Mouse (Mus musculus) embryonic facial prominence, embryonic 10.5 days (tissue): ENCODE measurements at regions not wholly inside any gene's neighbourhood (a gene's known extent, or its start where the extent isn't known, plus 50 kb on each side); places are given as distances from the start of the nearest gene placed in this dataset.

Experiments
- DNase-seq: peaks from one replicate; pipeline ENCODE4 v3.0.0-alpha.2; 2017; ENCODE audit warnings: low spot score
- H3K27ac ChIP-seq: fragments of 300-500 bp; sonication (generic); replicated peaks from 2 replicates; pipeline ENCODE4 v1.5.1; 2016; ENCODE audit warnings: mild to moderate bottlenecking
- H3K27me3 ChIP-seq: fragments of 300-500 bp; sonication (generic); replicated peaks from 2 replicates; pipeline ENCODE4 v1.6.1; 2016; ENCODE audit warnings: low read depth, mild to moderate bottlenecking; ENCODE audit not compliant: poor library complexity, severe bottlenecking
- H3K36me3 ChIP-seq: fragments of 300-500 bp; sonication (generic); replicated peaks from 2 replicates; pipeline ENCODE4 v1.6.1; 2016; ENCODE audit warnings: mild to moderate bottlenecking, moderate library complexity
- H3K4me1 ChIP-seq: fragments of 300-500 bp; sonication (generic); 2 replicates; pipeline ENCODE4 v1.6.1; 2016
- H3K4me3 ChIP-seq: fragments of 300-500 bp; sonication (generic); 2 replicates; pipeline ENCODE4 v1.5.1; 2016; ENCODE audit warnings: mild to moderate bottlenecking, moderate library complexity
- H3K9me3 ChIP-seq: fragments of 300-500 bp; sonication (generic); 2 replicates; pipeline ENCODE4 v1.6.1; 2016; ENCODE audit warnings: mild to moderate bottlenecking
- WGBS: fragments of 180-500 bp; shearing (Covaris S2); methylation state at CpG from one replicate; pipeline ENCODE4 v1.1.7; 2016; 5-methylcytosine and 5-hydroxymethylcytosine counted together

DNA sequence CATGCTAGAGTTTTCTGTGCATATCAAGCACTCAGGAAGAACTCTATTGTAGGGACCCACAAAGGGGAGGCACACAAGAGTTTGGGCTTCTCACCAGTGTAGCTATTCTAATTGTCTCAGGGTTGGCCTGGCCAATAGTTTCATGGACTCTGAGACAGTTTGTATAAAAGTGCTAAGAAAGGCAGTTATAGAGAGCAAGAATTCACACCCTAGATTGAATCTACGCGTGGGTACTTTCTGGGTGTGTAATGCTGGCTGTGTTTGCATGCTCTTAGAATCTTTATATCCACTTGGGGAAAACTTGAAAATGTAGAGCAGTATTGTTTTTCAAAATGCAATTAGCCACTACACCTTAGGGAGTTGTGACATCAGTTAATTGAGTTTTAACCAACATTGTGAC, 50.8 kb upstream of the Frem1 start:
- 95% methylated on average over 2 of the region's 2 CpGs for WGBS
- no peak overlapping the region; the same call in 1 of the 2 replicates for H3K27ac ChIP-seq
- H3K27me3 ChIP-seq: no peaks in the 10 kb centered on the region

DNA sequence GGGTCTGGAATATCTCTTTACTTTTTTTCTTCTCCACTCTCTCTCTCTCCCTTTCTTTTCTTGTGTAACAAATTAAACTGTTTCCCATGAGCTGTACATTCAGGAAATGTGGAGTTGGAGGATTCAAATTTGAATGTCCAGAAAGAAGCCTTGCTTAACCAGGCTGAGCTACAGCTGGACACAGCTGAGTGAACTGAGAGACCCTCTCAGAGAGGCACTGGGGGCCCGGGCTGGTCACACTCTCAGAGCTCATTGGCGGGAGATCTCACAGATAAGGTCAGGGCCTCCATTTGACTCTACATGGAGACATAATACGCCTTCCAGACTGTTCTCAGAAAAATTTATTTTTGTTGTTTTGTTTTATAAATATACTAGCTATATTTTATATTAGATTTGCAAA, 49.9 kb upstream of the Frem1 start:
- Histone ChIP-seq H3K9me3 (no peaks in the 10 kb centered on the region), H3K36me3 (no peaks in the 10 kb centered on the region), H3K27me3 (no peaks in the 10 kb centered on the region), H3K4me3 (no peak overlapping the region), H3K27ac (no peak overlapping the region), H3K4me1 (peaks cover 15% of the 10 kb centered on the region)
- DNase-seq: no peak
- WGBS: 76% methylated on average over 3 of the region's 3 CpGs

More for the DNA sequence above, 50.8 kb upstream of the Frem1 start:
- H3K4me3 ChIP-seq: no peak overlapping the region
- peaks cover 15% of the 10 kb centered on the region for H3K4me1 ChIP-seq
- no peak for DNase-seq
- H3K9me3 ChIP-seq: no peaks in the 10 kb centered on the region
- H3K36me3 ChIP-seq: no peaks in the 10 kb centered on the region
